In the genomic region with DNA sequence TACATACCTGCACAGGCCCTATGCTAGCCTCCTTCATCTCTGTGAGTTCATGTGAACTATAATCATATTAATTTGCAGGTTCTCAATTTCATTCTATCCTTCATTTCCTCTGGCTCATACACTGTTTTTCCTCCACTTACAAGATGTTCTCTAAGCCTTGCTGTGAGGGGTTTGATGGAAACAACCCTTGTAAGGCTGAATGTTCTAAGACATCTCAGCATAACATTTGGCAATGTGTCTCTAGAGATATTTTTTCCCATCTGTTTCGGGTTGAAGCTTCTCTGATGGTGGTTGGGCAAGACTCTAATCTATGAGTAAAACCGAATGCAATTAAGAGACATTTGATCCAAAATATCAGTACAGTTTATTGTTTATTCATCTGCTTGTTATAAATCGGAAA, we compare ENCODE assay signal across 26 mouse cellular contexts.
"Had no signal": no experiment of that assay in that cellular context is flagged by ENCODE, and none has a peak within 500 bp of the region (broad histone marks: within the 10 kb centered on the region; RNA-seq: fewer than 3 reads in every experiment).

No protein-coding gene starts in this region.

- H3K27me3 ChIP-seq: heart, embryonic 13.5 days; heart, embryonic 15.5 days; hindbrain, embryonic 12.5 days; intestine, embryonic 15.5 days; kidney, embryonic 15.5 days; limb, embryonic 13.5 days; limb, embryonic 15.5 days; liver, embryonic 12.5 days had no signal

- H3K27ac ChIP-seq: heart, adult 2 months; heart, embryonic 13.5 days; heart, embryonic 15.5 days; hindbrain, embryonic 12.5 days; hindbrain, embryonic 14.5 days; intestine, embryonic 15.5 days; kidney, embryonic 15.5 days; kidney, postnatal 0 days; limb, embryonic 13.5 days; limb, embryonic 15.5 days; liver, embryonic 12.5 days; liver, embryonic 14.5 days had no signal

- H3K4me3 ChIP-seq: heart, adult 2 months; heart, embryonic 13.5 days; heart, embryonic 15.5 days; hindbrain, embryonic 12.5 days; intestine, embryonic 15.5 days; kidney, embryonic 15.5 days; limb, embryonic 13.5 days; limb, embryonic 15.5 days; liver, embryonic 12.5 days had no signal

- DNase-seq: gastrocnemius, postnatal 14 days; gastrocnemius, postnatal 36 days; heart, adult 11 months; heart, adult 2 months; heart, postnatal 14 days; heart, postnatal 36 days; kidney, adult 11 months; kidney, adult 2 months; kidney, adult 9 months; kidney, postnatal 14 days; kidney, postnatal 36 days; left cerebral cortex, postnatal 4 days had no signal

- ATAC-seq: hindbrain, embryonic 16.5 days; inflammation-experienced regulatory T-cells, adult 6 months; intestine, embryonic 15.5 days; liver, embryonic 12.5 days had no signal

- H3K4me2 ChIP-seq: heart, embryonic 11.5 days; heart, embryonic 13.5 days; heart, embryonic 15.5 days; hindbrain, embryonic 12.5 days; hindbrain, embryonic 14.5 days; intestine, embryonic 15.5 days; kidney, embryonic 15.5 days; limb, embryonic 13.5 days; limb, embryonic 15.5 days; liver, embryonic 12.5 days had no signal

- H3K4me1 ChIP-seq: heart, embryonic 13.5 days; heart, embryonic 15.5 days; hindbrain, embryonic 12.5 days; intestine, embryonic 15.5 days; kidney, embryonic 15.5 days; limb, embryonic 13.5 days; limb, embryonic 15.5 days; liver, embryonic 12.5 days had no signal

- H3K9me3 ChIP-seq: heart, embryonic 13.5 days; heart, embryonic 15.5 days; hindbrain, embryonic 12.5 days; intestine, embryonic 15.5 days; kidney, embryonic 15.5 days; limb, embryonic 13.5 days; limb, embryonic 15.5 days; liver, embryonic 12.5 days had no signal

- H3K36me3 ChIP-seq: heart, embryonic 13.5 days; heart, embryonic 15.5 days; hindbrain, embryonic 12.5 days; intestine, embryonic 15.5 days; kidney, embryonic 15.5 days; limb, embryonic 13.5 days; limb, embryonic 15.5 days; liver, embryonic 12.5 days had no signal

- H3K9ac ChIP-seq: heart, embryonic 13.5 days; heart, embryonic 15.5 days; hindbrain, embryonic 12.5 days; hindbrain, embryonic 14.5 days; intestine, embryonic 15.5 days; kidney, embryonic 15.5 days; limb, embryonic 13.5 days; limb, embryonic 15.5 days; liver, embryonic 12.5 days; liver, embryonic 14.5 days had no signal
